Mouse (Mus musculus) Muller cell, postnatal 12 days (primary cell): ENCODE measurements around the gene Nf2.

Source experiments
- DNase-seq: peaks from one replicate; pipeline ENCODE4 v3.0.0-alpha.2; 2015; ENCODE audit errors: inconsistent ontology term

Nf2 gene

DNA sequence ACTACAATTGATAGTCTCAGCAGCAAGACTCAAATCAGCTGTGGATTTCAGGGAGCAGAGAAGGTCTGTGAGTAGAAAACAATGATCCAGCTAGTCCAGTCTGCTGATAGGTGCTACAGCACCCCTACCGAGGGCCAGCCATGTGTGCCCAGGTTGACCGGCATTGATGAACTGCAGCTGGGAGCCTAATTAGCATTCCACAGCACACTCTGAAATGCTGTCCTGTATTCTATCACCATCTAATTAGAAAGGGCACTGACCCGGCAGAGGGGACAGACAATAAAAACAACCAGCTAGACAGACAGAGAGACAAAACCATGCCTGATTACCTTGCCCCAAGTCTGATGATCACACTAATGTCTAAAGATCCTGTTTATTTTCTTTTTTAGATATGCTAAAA, 56.3 kb downstream of the Nf2 start:
- peak; percentile 81 for DNase-seq

GRCm38 (mm10) chr11:4791549-4791948, 57.8 kb downstream of the Nf2 start:
- DNase-seq = no peak

DNA sequence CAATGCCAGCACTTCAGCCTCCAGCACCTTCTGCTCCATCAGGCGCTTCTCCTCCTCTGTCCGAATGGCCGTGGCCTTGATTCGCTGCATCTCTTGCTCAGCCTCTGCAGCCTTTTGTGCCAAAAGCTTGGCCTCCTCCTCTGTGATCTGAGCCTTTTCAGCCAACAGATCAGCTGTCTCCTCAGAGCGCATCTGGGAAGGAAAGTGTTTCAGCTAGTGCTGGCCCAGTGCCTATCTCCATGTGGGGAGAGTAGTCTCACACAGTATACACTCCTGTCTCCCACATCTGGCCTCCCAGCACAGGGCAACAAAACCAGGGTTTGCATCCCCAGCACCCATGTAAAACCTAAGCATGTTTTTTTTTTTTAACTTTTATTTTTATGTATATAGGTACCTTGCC, 59.6 kb downstream of the Nf2 start:
- no peak for DNase-seq

- DNase-seq = no peak
Measured at GRCm38 (mm10) chr11:4784629-4785142, 64.7 kb downstream of the Nf2 start.

DNA sequence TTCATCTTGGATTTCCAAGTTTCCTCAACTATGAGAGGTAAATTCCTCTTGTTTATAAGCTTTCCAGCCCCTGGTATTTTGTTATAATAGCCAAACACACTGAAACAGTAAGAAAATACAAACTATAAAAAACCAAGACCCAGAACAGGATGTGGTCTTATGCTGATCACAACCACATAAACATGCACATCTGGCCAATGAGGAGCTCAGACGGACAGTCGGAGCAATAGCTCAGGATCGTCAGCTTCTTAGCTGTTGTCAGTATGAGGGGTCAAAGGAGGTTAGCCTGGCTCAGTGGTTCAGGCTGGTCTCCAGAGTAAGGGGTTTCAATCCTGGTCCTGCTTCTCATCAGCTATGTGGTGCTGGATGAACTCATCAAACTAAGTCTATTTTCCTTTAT, 66.2 kb downstream of the Nf2 start:
- DNase-seq = no peak

DNA sequence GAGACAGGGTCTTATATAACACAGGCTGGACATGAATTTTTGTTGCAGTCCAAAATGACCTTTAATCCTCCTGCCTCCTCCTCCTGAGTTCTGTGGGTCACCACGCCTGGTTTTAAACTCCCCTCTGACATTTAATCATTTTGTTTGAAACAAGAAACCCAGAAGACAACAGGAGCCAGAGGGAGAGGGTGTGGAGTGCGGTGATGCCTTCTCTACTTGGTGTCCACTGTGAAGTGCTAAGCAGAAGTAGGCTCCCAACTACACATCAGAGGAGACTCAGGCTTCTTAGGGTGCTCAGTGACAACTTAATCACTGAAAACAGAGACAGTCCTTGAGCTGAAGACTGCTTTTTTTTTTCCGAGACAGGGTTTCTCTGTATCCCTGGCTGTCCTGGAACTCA, 68.4 kb downstream of the Nf2 start:
- DNase-seq = no peak

GRCm38 (mm10) chr11:4772925-4773324, 76.4 kb downstream of the Nf2 start:
- no peak for DNase-seq

GRCm38 (mm10) chr11:4771756-4772155, 77.6 kb downstream of the Nf2 start:
- DNase-seq = peak; percentile 72

GRCm38 (mm10) chr11:4769881-4770280, 79.5 kb downstream of the Nf2 start:
- no peak for DNase-seq

- DNase-seq = no peak
Measured at GRCm38 (mm10) chr11:4769293-4769692, 80.0 kb downstream of the Nf2 start.

- no peak for DNase-seq
Measured at GRCm38 (mm10) chr11:4768399-4768798, 80.9 kb downstream of the Nf2 start.

DNA sequence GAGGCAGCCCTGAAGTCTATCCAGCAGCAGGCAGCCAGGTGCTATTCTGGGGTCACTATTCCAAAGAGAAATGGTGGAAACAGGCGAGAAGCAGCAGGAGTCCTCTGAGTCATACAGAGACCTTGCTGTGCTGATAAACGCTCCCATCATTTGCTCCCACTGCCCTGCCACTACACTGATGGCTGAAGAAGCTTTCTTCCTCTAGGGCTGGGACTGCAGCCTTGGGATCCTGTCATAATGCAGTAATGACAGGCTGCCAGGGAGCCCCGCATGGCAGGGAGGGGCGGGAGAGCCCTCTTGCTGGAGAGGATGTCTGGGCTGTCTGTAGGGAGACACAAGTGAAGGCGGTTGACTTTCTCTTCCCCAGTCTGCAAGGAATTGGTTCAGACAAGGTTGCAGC, 84.9 kb downstream of the Nf2 start:
- no peak for DNase-seq

GRCm38 (mm10) chr11:4763631-4764030, 85.7 kb downstream of the Nf2 start:
- DNase-seq = no peak

GRCm38 (mm10) chr11:4762511-4762910, 86.8 kb downstream of the Nf2 start:
- no peak for DNase-seq

DNA sequence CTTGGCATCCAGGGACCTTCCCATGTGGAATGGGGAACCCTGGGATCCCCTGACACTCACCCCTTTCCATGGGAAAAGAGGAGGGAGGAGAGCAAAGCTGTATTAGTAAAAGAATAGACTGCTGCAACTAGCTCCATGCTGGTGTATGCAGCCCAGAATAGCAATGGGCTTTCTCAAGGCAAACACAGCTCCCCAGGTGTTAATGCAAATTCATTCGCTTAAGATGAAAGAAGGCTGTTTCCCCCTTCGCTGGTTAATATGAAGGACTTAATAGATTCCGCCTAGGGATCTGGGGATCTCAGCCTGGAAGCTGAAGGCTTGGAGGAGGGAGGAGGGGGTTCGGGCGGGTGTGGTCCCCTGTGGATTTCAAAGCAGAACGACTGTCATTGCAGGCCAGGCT, 87.3 kb downstream of the Nf2 start:
- no peak for DNase-seq

- DNase-seq = peak; percentile 68
Measured at GRCm38 (mm10) chr11:4760438-4760837, 88.9 kb downstream of the Nf2 start.

GRCm38 (mm10) chr11:4757789-4758158, 91.6 kb downstream of the Nf2 start:
- DNase-seq = no peak

GRCm38 (mm10) chr11:4756984-4757788, 92.2 kb downstream of the Nf2 start:
- DNase-seq = no peak

DNA sequence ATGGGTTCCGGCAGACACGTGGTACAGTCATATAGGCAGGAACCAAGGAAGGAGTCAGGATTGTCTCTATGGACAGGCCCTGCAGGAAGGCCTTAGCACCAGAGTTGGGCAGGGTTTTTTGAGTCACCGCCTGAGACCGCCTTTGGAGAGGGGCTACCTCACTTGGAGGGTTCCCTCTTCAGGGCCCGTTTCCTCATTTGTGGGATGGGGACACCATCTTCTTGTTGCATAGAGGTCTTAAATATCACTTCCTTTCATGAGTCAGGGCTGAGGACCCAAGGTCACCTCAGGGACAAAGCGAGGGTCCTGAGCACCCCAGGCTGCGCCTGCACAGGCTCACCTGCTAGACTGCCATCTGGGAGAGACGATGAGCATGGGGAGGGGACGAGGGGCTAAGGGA, 92.9 kb downstream of the Nf2 start:
- no peak for DNase-seq

DNA sequence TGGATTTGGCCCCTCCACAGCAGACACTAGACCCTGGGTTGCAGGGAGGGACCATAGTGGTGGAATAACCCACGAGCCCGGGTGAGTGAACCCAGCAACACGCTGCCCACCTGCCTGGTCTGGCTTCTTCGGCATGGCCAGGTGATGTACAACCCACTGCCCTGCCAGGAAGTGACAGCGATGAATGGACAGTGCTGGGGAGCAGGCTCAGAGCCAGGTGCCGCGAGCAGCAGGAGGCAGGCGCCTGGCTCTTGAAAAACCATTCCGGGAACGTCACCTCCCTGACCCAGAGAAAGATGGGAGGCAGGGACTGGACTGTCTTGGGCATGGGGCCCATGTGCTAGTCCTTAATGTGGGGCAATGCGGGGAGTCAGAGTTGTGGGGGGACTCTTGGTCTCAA, 94.5 kb downstream of the Nf2 start:
- no peak for DNase-seq

DNA sequence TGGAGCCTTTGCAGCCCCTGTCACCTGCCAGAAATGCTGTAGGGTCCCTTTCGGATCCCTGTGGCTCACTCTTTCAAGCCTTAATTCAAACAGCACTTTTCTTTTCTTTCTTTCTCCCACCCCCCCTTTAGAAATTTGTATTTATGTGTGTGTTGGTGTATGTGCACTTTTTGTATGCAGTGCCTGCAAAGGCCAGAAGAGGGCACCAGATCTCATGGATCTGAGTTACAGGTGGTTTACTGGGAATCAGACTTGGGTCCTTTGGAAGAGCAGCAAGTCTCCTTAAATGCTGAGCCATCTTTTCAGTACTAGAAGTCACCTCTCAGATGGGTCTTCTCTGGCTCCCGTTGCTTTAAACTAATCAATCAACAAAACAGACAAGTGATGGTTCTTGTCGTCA, 95.3 kb downstream of the Nf2 start:
- no peak for DNase-seq

- DNase-seq = no peak
Measured at GRCm38 (mm10) chr11:4752836-4753235, 96.5 kb downstream of the Nf2 start.

DNA sequence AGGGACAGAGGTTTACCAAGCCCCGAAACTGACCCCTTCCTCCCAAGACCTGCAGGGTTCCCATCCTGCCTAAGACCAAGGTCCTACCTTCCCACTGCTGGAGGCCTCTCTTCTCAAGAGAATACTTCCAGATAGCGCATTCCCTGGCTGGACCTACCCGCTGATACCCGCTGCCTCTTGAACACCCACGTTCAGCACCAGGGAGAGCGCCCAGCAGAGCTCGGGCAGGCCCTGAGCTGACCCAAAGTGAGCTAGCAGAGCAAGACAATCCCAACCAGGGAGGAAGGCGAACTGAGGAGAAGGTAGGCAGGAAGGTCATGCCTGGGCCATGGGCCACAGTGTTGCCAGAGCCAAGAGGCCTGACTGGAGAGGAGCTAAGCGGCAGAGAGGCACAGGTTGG, 99.1 kb downstream of the Nf2 start:
- peak; percentile 81 for DNase-seq

GRCm38 (mm10) chr11:4747285-4747684, 102.1 kb downstream of the Nf2 start:
- DNase-seq = no peak
